Mouse (Mus musculus): ENCODE measurements around the gene Ror2. TPM values are rescaled to one million over a fixed set of nuclear protein-coding genes. Genes with fewer than 3 reads are reported as not detected.

Ror2 gene
- polyA plus RNA-seq, 1 experiment from 2014 or later, result 18.1 TPM

- Histone ChIP-seq H3K27me3 (ENCODE audit: poor library complexity, severe bottlenecking) (peaks cover 4% of the 10 kb centered on the region; the same call in 1 of the 2 replicates), H3K4me1 (peaks cover 16% of the 10 kb centered on the region), H3K27ac (no peak overlapping the region), H3K36me3 (replicated peaks) (no peaks in the 10 kb centered on the region), H3K4me3 (no peak overlapping the region), H3K9me3 (no peaks in the 10 kb centered on the region)
- peak; percentile 42 for DNase-seq (ENCODE audit: extremely low spot score, low spot score)
- 71% methylated on average over 17 of the region's 17 CpGs for WGBS
Measured at GRCm38 (mm10) chr13:53095222-53095621, 190.7 kb downstream of the Ror2 start.

- 86% methylated on average over 8 of the region's 8 CpGs for WGBS
Measured at GRCm38 (mm10) chr13:53094658-53095057, 191.3 kb downstream of the Ror2 start.

GRCm38 (mm10) chr13:53093407-53093806 lies 192.5 kb downstream of the Ror2 start:
- WGBS, result 86% methylated on average over 4 of the region's 4 CpGs
- Histone ChIP-seq H3K27ac (no peak overlapping the region), H3K36me3 (replicated peaks) (no peaks in the 10 kb centered on the region)

More at GRCm38 (mm10) chr13:53094658-53095057, 191.3 kb downstream of the Ror2 start:
- Histone ChIP-seq H3K4me3 (no peak overlapping the region), H3K4me1 (peaks cover 10% of the 10 kb centered on the region), H3K36me3 (replicated peaks) (no peaks in the 10 kb centered on the region), H3K9me3 (no peaks in the 10 kb centered on the region), H3K27ac (no peak overlapping the region), H3K27me3 (ENCODE audit: poor library complexity, severe bottlenecking) (peaks cover 4% of the 10 kb centered on the region; the same call in 1 of the 2 replicates)
- no peak for DNase-seq (ENCODE audit: extremely low spot score, low spot score)

DNA sequence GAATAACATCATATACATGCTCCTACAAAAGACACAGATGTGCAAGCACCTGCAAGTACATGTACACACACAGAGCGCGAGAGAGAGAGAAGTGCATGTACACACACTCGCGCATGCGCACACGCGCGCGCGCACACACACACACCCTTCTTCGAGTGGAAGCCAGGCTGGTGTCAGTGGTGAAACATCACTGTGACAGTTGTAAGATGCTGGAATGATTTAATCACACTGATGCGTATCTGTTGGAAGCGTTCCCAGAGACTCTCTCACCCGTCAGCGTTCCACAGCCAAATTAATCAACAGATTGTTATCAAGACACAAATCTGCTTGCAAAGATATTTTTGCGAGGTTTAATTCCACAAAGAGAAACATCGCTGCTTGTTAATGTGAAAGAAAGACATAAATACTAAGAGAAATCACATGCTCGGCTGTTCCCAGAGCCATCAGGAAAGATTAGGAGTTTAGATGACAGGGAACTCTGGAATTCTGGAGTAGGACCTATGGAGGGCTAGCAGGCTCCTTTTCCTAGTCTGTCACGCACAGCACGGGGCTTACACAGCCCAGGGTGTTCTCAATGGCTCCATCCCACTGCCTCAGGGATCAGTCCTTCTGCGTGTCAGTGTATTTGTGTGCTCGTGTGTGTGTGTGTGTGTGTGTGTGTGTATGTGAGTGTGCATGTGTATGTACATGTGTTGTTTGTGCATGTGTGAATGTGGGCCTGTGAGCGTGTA lies 199.2 kb downstream of the Ror2 start:
- Histone ChIP-seq H3K4me1 (peaks cover 15% of the 10 kb centered on the region), H3K9me3 (no peaks in the 10 kb centered on the region), H3K27ac (no peak overlapping the region), H3K36me3 (replicated peaks) (no peaks in the 10 kb centered on the region), H3K27me3 (ENCODE audit: poor library complexity, severe bottlenecking) (no peaks in the 10 kb centered on the region), H3K4me3 (no peak overlapping the region)
- no peak for DNase-seq (ENCODE audit: extremely low spot score, low spot score)
- 94% methylated on average over 23 of the region's 23 CpGs for WGBS

More at GRCm38 (mm10) chr13:53093407-53093806, 192.5 kb downstream of the Ror2 start:
- Histone ChIP-seq H3K9me3 (no peaks in the 10 kb centered on the region), H3K4me1 (peaks cover 14% of the 10 kb centered on the region), H3K27me3 (ENCODE audit: poor library complexity, severe bottlenecking) (peaks cover 4% of the 10 kb centered on the region; the same call in 1 of the 2 replicates), H3K4me3 (no peak overlapping the region)
- no peak for DNase-seq (ENCODE audit: extremely low spot score, low spot score)

DNA sequence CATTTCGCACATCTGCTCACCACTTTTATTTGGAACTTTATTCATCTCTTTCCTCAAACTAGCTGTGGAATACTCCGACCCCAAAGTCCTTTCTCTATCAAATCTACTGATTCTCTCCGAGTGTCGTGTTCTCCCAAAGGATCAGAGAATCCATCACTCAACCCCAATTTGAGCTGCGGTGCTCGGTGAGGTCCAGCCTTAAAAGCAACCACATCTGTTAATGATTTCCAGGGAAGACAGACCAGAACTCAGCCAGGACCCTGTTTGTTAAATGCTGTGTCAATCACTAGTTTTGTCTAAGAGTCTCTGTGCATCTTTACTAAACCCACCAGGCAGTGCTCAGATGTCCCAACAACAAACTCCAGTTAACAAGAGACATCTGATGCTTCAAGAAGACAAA lies 204.1 kb downstream of the Ror2 start:
- Histone ChIP-seq H3K4me3 (no peak overlapping the region), H3K36me3 (replicated peaks) (no peaks in the 10 kb centered on the region), H3K27ac (no peak overlapping the region), H3K27me3 (ENCODE audit: poor library complexity, severe bottlenecking) (no peaks in the 10 kb centered on the region), H3K4me1 (peaks cover 22% of the 10 kb centered on the region), H3K9me3 (no peaks in the 10 kb centered on the region)
- WGBS, result 73% methylated on average over 6 of the region's 6 CpGs
- DNase-seq (ENCODE audit: extremely low spot score, low spot score), result no peak

GRCm38 (mm10) chr13:53077732-53078345 lies 208.1 kb downstream of the Ror2 start:
- H3K27me3 ChIP-seq (ENCODE audit: poor library complexity, severe bottlenecking), result no peaks in the 10 kb centered on the region
- no peaks in the 10 kb centered on the region for H3K9me3 ChIP-seq
- WGBS, result 59% methylated on average over 15 of the region's 15 CpGs
- H3K4me3 ChIP-seq, result no peak overlapping the region
- no peak for DNase-seq (ENCODE audit: extremely low spot score, low spot score)
- H3K27ac ChIP-seq, result peak overlapping the region; percentile 63; the same call in 1 of the 2 replicates
- peaks cover 26% of the 10 kb centered on the region for H3K4me1 ChIP-seq
- no peaks in the 10 kb centered on the region for H3K36me3 ChIP-seq (replicated peaks)

- no peak for DNase-seq (ENCODE audit: extremely low spot score, low spot score)
- Histone ChIP-seq H3K4me1 (peaks cover 26% of the 10 kb centered on the region), H3K27me3 (ENCODE audit: poor library complexity, severe bottlenecking) (0 out of 2 replicates have a peak, but pooled peaks cover 1% of the 10 kb centered on the region), H3K36me3 (replicated peaks) (no peaks in the 10 kb centered on the region), H3K4me3 (no peak overlapping the region), H3K27ac (no peak overlapping the region), H3K9me3 (no peaks in the 10 kb centered on the region)
- WGBS, result 80% methylated on average over 5 of the region's 5 CpGs
Measured at GRCm38 (mm10) chr13:53075006-53075405, 210.9 kb downstream of the Ror2 start.

DNA sequence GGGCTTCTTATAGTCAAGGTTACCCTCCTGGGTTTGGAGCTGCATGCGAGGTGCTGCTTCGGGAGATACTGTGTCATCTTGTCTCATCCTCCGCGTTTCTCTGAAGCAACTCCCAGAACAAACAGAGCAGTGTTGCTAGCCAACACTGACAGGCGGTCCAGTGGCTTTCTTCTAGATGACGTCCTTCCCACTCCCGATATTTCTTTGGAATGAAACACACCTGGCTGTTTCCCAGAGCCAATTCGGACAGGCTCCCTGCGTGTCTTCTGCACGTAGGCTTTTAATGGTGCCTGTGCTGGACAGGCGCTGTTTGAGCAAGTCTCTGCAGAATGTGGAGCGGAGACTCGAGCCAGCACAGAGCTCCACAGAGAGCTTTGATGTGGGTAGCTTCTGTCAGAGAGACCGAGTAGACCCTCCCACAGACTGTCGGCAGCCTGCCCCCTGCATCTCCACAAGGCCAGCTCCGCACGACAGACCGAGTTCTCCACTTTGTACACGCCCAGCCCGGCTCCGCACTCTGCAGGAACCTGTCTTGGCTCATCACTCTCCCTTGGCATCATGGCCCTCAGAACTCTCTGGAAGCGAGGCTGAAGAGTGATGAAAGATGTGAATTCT lies 216.7 kb downstream of the Ror2 start:
- no peak for DNase-seq (ENCODE audit: extremely low spot score, low spot score)
- no peak overlapping the region for H3K4me3 ChIP-seq
- 0 out of 2 replicates have a peak, but pooled peaks cover 3% of the 10 kb centered on the region for H3K27me3 ChIP-seq (ENCODE audit: poor library complexity, severe bottlenecking)
- no peaks in the 10 kb centered on the region for H3K9me3 ChIP-seq
- H3K27ac ChIP-seq, result no peak overlapping the region
- peaks cover 17% of the 10 kb centered on the region for H3K4me1 ChIP-seq
- 88% methylated on average over 22 of the region's 22 CpGs for WGBS
- H3K36me3 ChIP-seq (replicated peaks), result no peaks in the 10 kb centered on the region

GRCm38 (mm10) chr13:53068461-53068860 lies 217.5 kb downstream of the Ror2 start:
- H3K27me3 ChIP-seq (ENCODE audit: poor library complexity, severe bottlenecking), result 0 out of 2 replicates have a peak, but pooled peaks cover 3% of the 10 kb centered on the region
- no peak for DNase-seq (ENCODE audit: extremely low spot score, low spot score)
- WGBS, result 39% methylated on average over 8 of the region's 8 CpGs
- no peak overlapping the region for H3K4me3 ChIP-seq
- H3K36me3 ChIP-seq (replicated peaks), result no peaks in the 10 kb centered on the region
- no peak overlapping the region for H3K27ac ChIP-seq
- no peaks in the 10 kb centered on the region for H3K9me3 ChIP-seq
- peaks cover 17% of the 10 kb centered on the region for H3K4me1 ChIP-seq

DNA sequence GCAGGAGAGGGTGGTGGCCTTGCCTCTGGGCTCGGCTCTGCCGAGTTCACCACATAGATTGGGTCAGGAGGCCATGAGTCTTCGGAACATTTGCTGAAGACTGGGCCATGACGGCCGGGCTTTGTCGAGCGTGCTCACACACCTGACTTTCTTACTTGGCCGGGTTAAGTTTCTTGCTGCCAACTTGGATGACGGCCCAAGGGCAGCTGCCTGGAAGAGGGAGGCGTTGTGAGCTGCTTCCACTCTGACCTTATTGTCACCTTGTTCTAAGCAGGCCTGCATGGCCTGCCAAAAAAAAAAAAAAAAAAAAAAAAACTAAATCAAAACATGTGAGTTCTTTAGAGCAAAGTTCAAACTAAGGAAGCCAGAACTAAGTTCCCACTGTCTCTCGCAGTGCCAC lies 218.0 kb downstream of the Ror2 start:
- H3K4me1 ChIP-seq, result peaks cover 17% of the 10 kb centered on the region
- 0 out of 2 replicates have a peak, but pooled peaks cover 3% of the 10 kb centered on the region for H3K27me3 ChIP-seq (ENCODE audit: poor library complexity, severe bottlenecking)
- no peak overlapping the region for H3K4me3 ChIP-seq
- DNase-seq (ENCODE audit: extremely low spot score, low spot score), result no peak
- H3K36me3 ChIP-seq (replicated peaks), result no peaks in the 10 kb centered on the region
- 73% methylated on average over 11 of the region's 11 CpGs for WGBS
- no peaks in the 10 kb centered on the region for H3K9me3 ChIP-seq
- H3K27ac ChIP-seq, result no peak overlapping the region

- WGBS, result 93% methylated on average over 11 of the region's 11 CpGs
Measured at GRCm38 (mm10) chr13:53065122-53065521, 220.8 kb downstream of the Ror2 start.

DNA sequence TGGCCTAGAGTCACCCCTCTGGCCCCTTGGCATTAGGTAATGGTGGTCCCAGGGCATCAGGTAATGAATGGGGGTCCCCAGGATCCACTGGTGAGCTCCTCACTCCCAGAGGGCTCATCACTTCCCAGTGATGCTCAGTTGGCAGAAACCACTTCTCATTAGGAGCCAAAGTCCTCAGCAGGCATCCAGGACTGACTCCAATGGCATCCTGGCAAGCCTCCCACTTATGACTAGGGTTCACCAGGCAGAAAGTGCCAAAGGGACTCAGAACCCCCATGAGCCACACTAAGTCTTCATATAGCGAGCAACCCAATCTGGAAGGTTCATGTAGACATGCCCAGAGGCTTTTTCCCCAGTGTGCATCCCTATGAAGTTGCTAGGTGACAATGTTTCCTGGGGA lies 221.2 kb downstream of the Ror2 start:
- 95% methylated on average over 1 of the region's 1 CpGs for WGBS
- Histone ChIP-seq H3K4me3 (no peak overlapping the region), H3K36me3 (replicated peaks) (no peaks in the 10 kb centered on the region), H3K4me1 (peaks cover 17% of the 10 kb centered on the region), H3K27ac (no peak overlapping the region), H3K9me3 (no peaks in the 10 kb centered on the region), H3K27me3 (ENCODE audit: poor library complexity, severe bottlenecking) (no peaks in the 10 kb centered on the region)
- DNase-seq (ENCODE audit: extremely low spot score, low spot score), result no peak

More at GRCm38 (mm10) chr13:53065122-53065521, 220.8 kb downstream of the Ror2 start:
- Histone ChIP-seq H3K4me1 (peaks cover 17% of the 10 kb centered on the region), H3K9me3 (no peaks in the 10 kb centered on the region), H3K4me3 (no peak overlapping the region), H3K27ac (no peak overlapping the region), H3K36me3 (replicated peaks) (no peaks in the 10 kb centered on the region), H3K27me3 (ENCODE audit: poor library complexity, severe bottlenecking) (0 out of 2 replicates have a peak, but pooled peaks cover 3% of the 10 kb centered on the region)
- no peak for DNase-seq (ENCODE audit: extremely low spot score, low spot score)

Measured in forebrain, embryonic 10.5 days (tissue).